Mouse (Mus musculus) intestine, postnatal 0 days (tissue): Measurements from ENCODE around the gene Foxd2. TPM values are rescaled to one million over a fixed set of nuclear protein-coding genes. Genes with fewer than 3 reads are reported as not detected.

ENCODE experiments used
- ATAC-seq: fragments of 200-750 bp; cut with Nextera tagmentation; 2 replicates; pipeline ENCODE4 v1.8.0; 2017; ENCODE audit warnings: mild to moderate bottlenecking, moderate TSS enrichment, moderate library complexity
- H3K27ac ChIP-seq: fragments of 300-500 bp; sonication (generic); 2 replicates; pipeline ENCODE4 v1.5.1; 2014; ENCODE audit warnings: mild to moderate bottlenecking, low read depth, low read length, moderate library complexity
- H3K27me3 ChIP-seq: fragments of 300-500 bp; sonication (generic); replicated peaks from 2 replicates; pipeline ENCODE4 v1.6.1; 2014; ENCODE audit warnings: low read length, mixed read lengths; ENCODE audit not compliant: control insufficient read depth, insufficient read depth
- H3K36me3 ChIP-seq: fragments of 300-500 bp; sonication (generic); 2 replicates; pipeline ENCODE4 v1.6.1; 2014; ENCODE audit warnings: mild to moderate bottlenecking, moderate library complexity; ENCODE audit not compliant: control insufficient read depth, insufficient read depth
- H3K4me1 ChIP-seq: fragments of 300-500 bp; sonication (generic); replicated peaks from 2 replicates; pipeline ENCODE4 v1.6.1; 2014; ENCODE audit warnings: antibody characterized with exemption, low read length, mixed read lengths; ENCODE audit not compliant: control insufficient read depth, insufficient read depth
- H3K4me2 ChIP-seq: fragments of 300-500 bp; sonication (generic); replicated peaks from 2 replicates; pipeline ENCODE4 v1.6.1; 2014; ENCODE audit warnings: low read depth, mild to moderate bottlenecking, moderate library complexity
- H3K4me3 ChIP-seq: fragments of 300-500 bp; sonication (generic); 2 replicates; pipeline ENCODE4 v1.5.1; 2014; ENCODE audit warnings: low read depth, low read length
- H3K9ac ChIP-seq: fragments of 300-500 bp; sonication (generic); 2 replicates; pipeline ENCODE4 v1.6.1; 2014; ENCODE audit warnings: mild to moderate bottlenecking, low read depth, low read length
- H3K9me3 ChIP-seq: fragments of 300-500 bp; sonication (generic); 2 replicates; pipeline ENCODE4 v1.6.1; 2016; ENCODE audit warnings: mixed run types; ENCODE audit not compliant: control insufficient read depth
- CTCF ChIP-seq: sonication (generic); IDR thresholded peaks from 2 replicates; pipeline ENCODE4 v1.5.1; 2016; ENCODE audit warnings: low read depth, mild to moderate bottlenecking, control low read depth, antibody characterized with exemption, moderate library complexity
- WGBS: fragments of 180-500 bp; shearing (Covaris S2); extraction: QIAGEN DNeasy Blood & Tissue Kit; methylation state at CpG from one replicate; pipeline ENCODE4 v1.1.7; 2014; 5-methylcytosine and 5-hydroxymethylcytosine counted together
- polyA plus RNA-seq: library from polyadenylated mRNA; unstranded; fragments of >200 nt; fragmentation: Nextera tagmentation; extraction: Ambion mirVana; gene quantifications from 2 replicates; pipeline ENCODE4 v1.2.1, GENCODE M21; 2015

The Foxd2 gene
- polyA plus RNA-seq, 1 experiment from 2014 or later, result 0.50 TPM

DNA sequence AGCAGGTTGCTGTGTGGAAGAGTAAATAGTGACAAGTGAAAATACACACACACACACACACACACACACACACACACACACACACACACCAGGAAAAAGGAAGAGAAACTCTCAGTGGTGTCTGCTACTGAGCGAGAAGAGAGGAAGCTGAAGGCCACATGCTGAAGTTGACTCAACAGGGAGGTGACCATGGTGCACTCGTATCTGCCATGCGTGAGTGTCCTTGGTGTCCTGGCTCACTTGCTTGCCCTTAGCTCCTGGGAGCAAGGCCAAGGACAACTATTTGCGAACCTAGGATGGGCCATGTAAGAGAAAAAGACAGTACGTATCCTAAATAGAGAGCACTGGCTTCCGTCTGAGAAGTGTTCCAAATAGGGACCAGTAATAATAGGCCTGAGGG, 25.5 kb upstream of the Foxd2 start:
- WGBS, result 81% methylated on average over 6 of the region's 6 CpGs
- TF ChIP-seq CTCF, result no peak
- Histone ChIP-seq H3K9ac (no peak overlapping the region), H3K4me1 (no peaks in the 10 kb centered on the region), H3K27me3 (peaks cover 12% of the 10 kb centered on the region), H3K4me2 (no peak overlapping the region), H3K27ac (no peak overlapping the region), H3K9me3 (no peaks in the 10 kb centered on the region), H3K36me3 (no peaks in the 10 kb centered on the region), H3K4me3 (no peak overlapping the region)
- no peak for ATAC-seq

DNA sequence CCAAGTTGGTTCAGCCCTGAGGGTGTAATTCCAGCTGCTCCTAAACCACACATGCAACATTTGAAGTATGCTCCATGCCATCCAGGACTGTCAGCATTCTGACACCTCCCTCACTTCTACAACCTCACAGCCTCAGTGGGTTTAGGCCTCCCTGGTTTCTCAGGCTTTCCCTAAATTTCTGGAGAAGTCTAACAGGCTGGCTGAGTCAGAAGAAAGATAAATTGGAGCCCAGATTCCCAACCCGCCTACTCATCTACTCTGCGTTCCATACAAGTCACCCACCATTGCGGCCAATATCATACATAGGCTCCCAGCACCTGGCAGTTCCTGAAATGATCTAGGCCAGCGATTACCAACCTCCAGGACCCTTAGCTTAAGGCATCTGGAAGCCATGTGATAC, 24.1 kb upstream of the Foxd2 start:
- Histone ChIP-seq H3K9me3 (no peaks in the 10 kb centered on the region), H3K4me3 (no peak overlapping the region), H3K27me3 (peaks cover 19% of the 10 kb centered on the region; the same call in 1 of the 2 replicates), H3K4me1 (no peaks in the 10 kb centered on the region), H3K36me3 (no peaks in the 10 kb centered on the region), H3K9ac (no peak overlapping the region), H3K27ac (no peak overlapping the region), H3K4me2 (no peak overlapping the region)
- no peak for ATAC-seq
- TF ChIP-seq CTCF, result no peak
- 88% methylated on average over 4 of the region's 4 CpGs for WGBS

DNA sequence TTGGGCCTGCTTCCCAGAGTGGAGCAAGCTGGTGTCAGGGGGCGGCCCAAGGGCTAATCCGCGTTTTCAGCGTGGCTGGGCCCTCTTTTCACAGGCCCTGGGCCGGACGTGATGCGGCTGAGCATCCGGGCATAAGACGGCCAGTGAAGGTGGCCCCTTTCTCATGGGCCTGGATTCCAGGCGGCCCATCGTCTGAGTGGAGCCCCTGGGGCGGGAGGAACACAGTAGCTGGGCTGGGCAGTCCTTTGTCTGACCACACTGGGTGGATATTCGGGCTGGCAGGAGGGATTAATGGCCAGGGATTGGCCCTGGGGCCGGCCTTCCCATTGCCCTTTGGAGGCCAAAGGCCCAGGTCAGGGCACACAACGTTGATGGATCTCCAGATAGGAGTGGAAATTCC, 20.5 kb upstream of the Foxd2 start:
- Histone ChIP-seq H3K4me1 (no peaks in the 10 kb centered on the region), H3K27ac (no peak overlapping the region), H3K4me2 (no peak overlapping the region), H3K36me3 (no peaks in the 10 kb centered on the region), H3K9me3 (no peaks in the 10 kb centered on the region), H3K9ac (no peak overlapping the region), H3K4me3 (no peak overlapping the region), H3K27me3 (peaks cover 55% of the 10 kb centered on the region)
- no peak for ATAC-seq
- no peak for TF ChIP-seq CTCF
- 51% methylated on average over 15 of the region's 15 CpGs for WGBS

DNA sequence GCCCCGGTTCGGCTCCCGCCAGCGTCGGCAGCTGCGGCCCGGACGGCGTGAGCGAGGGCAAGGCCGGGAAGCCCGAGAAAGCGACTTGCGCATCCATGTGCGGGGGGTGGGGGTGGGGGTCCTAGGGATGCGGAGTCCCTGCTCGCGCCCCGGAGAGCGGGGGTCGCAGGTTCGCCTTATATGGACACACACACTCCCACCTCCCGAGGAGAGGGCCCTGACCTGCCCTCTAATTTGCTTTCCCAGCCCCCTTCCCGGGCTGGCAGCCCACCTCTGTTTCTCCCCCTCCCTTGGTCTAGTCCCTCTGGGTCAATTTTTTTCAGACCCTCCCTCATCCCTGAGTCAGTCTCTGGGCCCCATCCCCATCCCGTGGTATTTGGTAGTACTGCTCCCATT, 17.2 kb upstream of the Foxd2 start, which contains the start of gene Foxe3:
Foxe3 (minus strand) TSS at position 97 of the 396 bp plus-strand sequence.
- WGBS, result 1% methylated on average over 24 of the region's 25 CpGs
- no peak for TF ChIP-seq CTCF
- Histone ChIP-seq H3K9ac (no peak within 1 kb of the TSS; the same call in 1 of the 2 replicates), H3K27ac (no peak within 1 kb of the TSS), H3K36me3 (no peaks in the 10 kb centered on the region), H3K4me2 (peak within 1 kb of the TSS; percentile 75), H3K9me3 (no peaks in the 10 kb centered on the region), H3K4me3 (peak within 1 kb of the TSS; percentile 45), H3K4me1 (no peaks in the 10 kb centered on the region), H3K27me3 (peaks cover 79% of the 10 kb centered on the region)
- no peak for ATAC-seq

DNA sequence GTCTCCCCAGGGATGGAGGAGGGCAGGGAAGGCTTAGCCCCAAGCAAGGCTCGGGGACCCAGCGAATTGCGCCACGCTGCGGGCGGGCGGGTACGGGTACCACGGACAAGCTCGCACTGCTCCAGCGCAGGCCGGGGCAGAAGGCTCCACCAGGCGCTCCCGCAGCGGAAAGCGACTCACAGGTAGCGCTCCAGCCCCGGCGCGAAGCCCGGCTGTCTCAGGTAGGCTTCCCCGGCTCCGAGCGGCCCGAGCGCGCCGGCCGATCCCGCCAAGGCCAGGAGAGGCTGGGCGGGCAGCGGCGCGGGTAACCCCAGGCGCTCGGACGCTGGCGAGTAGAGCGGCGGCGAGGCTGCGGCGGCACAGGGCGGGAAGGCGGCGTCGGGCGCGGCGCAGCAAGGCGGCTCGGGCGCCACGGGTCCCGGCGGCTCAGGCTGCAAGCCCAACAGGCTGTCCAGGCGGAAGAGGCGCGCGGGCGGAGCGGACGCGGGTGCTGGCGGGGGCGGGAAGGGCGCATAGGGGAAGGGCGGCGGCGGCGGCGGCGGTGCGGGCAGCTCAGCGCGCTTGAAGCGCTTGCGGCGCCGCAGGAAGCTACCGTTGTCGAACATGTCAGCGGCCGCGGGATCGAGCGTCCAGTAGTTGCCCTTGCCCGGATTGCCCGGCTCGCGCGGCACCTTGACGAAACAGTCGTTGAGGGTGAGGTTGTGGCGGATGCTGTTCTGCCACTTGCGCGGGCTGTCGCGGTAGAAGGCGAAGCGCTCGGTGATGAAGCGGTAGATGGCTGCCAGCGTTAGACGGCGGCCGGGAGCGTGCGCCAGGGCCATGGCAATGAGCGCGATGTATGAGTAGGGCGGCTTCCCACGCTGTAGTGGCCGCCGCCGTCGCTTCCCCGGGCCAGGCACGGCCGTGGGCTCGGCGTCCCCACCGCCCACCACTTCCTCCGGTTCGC, 16.6 kb upstream of the Foxd2 start:
- H3K36me3 ChIP-seq, result no peaks in the 10 kb centered on the region
- peaks cover 77% of the 10 kb centered on the region for H3K27me3 ChIP-seq
- H3K9me3 ChIP-seq, result no peaks in the 10 kb centered on the region
- H3K4me3 ChIP-seq, result peak overlapping the region; percentile 45
- no peak for TF ChIP-seq CTCF
- ATAC-seq, result no peak; the same call in 1 of the 2 replicates
- H3K27ac ChIP-seq, result no peak overlapping the region
- H3K4me2 ChIP-seq, result peak overlapping the region; percentile 75
- H3K4me1 ChIP-seq, result no peaks in the 10 kb centered on the region
- under 1% methylated on average over 106 of the region's 125 CpGs for WGBS
- H3K9ac ChIP-seq, result no peak overlapping the region; the same call in 1 of the 2 replicates

DNA sequence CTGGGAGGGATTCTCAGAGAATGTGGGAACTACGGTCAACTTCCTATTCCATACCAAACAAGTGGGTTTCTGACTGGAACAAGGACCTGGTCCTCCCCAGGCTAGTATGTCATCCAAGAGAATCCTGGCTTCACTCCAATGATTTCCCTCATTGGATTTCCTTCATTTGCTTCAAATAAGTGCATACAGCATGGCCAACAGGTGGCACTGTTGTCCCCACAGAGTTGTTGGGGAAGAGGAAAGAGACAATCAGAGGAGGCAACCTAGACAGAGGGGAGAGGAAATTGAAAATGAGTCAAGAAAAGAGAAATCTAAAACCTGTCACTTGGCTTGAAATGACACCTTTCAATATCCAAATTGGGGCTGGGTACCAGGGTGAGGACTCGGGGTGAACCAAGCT, 8.4 kb upstream of the Foxd2 start:
- Histone ChIP-seq H3K27ac (no peak overlapping the region), H3K4me2 (no peak overlapping the region), H3K9me3 (no peaks in the 10 kb centered on the region), H3K27me3 (peaks cover 67% of the 10 kb centered on the region), H3K4me1 (no peaks in the 10 kb centered on the region), H3K36me3 (no peaks in the 10 kb centered on the region), H3K4me3 (no peak overlapping the region), H3K9ac (no peak overlapping the region)
- peak; percentile 86 for TF ChIP-seq CTCF
- WGBS, result 43% methylated on average over 2 of the region's 2 CpGs
- ATAC-seq, result no peak
